Mouse (Mus musculus): ENCODE measurements around the gene Snu13.
A peak's percentile ranks its signal among the peaks of the same experiment; 100 is the strongest.

The Snu13 gene

GRCm38 (mm10) chr15:82027726-82028125 lies 19.7 kb downstream of the Snu13 start:
- no peak for DNase-seq (ENCODE audit: extremely low read depth, insufficient read length, low spot score)

- no peak for DNase-seq (ENCODE audit: extremely low read depth, insufficient read length, low spot score)
Measured at GRCm38 (mm10) chr15:82027276-82027675, 20.1 kb downstream of the Snu13 start.

- no peak for DNase-seq (ENCODE audit: extremely low read depth, insufficient read length, low spot score)
Measured at GRCm38 (mm10) chr15:82023965-82024635, 23.3 kb downstream of the Snu13 start.

- DNase-seq (ENCODE audit: extremely low read depth, insufficient read length, low spot score), result peak; percentile 57
Measured at GRCm38 (mm10) chr15:82022535-82023088, 24.8 kb downstream of the Snu13 start.

GRCm38 (mm10) chr15:82019288-82019687 lies 28.1 kb downstream of the Snu13 start:
- DNase-seq (ENCODE audit: extremely low read depth, insufficient read length, low spot score), result no peak

- no peak for DNase-seq (ENCODE audit: extremely low read depth, insufficient read length, low spot score)
Measured at GRCm38 (mm10) chr15:82017461-82017860, 29.9 kb downstream of the Snu13 start.

GRCm38 (mm10) chr15:82016830-82017229 lies 30.6 kb downstream of the Snu13 start:
- no peak for DNase-seq (ENCODE audit: extremely low read depth, insufficient read length, low spot score)

GRCm38 (mm10) chr15:82016101-82016808 lies 31.1 kb downstream of the Snu13 start:
- peak; percentile 99 for DNase-seq (ENCODE audit: extremely low read depth, insufficient read length, low spot score)

- DNase-seq (ENCODE audit: extremely low read depth, insufficient read length, low spot score), result no peak
Measured at GRCm38 (mm10) chr15:82015392-82016100, 31.9 kb downstream of the Snu13 start.

- DNase-seq (ENCODE audit: extremely low read depth, insufficient read length, low spot score), result no peak
Measured at GRCm38 (mm10) chr15:82014745-82015391, 32.5 kb downstream of the Snu13 start.

GRCm38 (mm10) chr15:82011947-82012346 lies 35.5 kb downstream of the Snu13 start:
- DNase-seq (ENCODE audit: extremely low read depth, insufficient read length, low spot score), result peak; percentile 73

- DNase-seq (ENCODE audit: extremely low read depth, insufficient read length, low spot score), result no peak
Measured at GRCm38 (mm10) chr15:82004257-82004656, 43.1 kb downstream of the Snu13 start.

- no peak for DNase-seq (ENCODE audit: extremely low read depth, insufficient read length, low spot score)
Measured at GRCm38 (mm10) chr15:81993992-81994391, 53.4 kb downstream of the Snu13 start.

- no peak for DNase-seq (ENCODE audit: extremely low read depth, insufficient read length, low spot score)
Measured at GRCm38 (mm10) chr15:81990549-81990948, 56.8 kb downstream of the Snu13 start.

Data from 3134 (cell line).